Mouse (Mus musculus): ENCODE results near the gene Olfr147. TPM values are rescaled to one million over a fixed set of nuclear protein-coding genes. Genes with fewer than 3 reads are reported as not detected.

The Olfr147 gene
- polyA plus RNA-seq, 1 experiment from 2014 or later = not detected

Other genes with a start within 250 kb of the Olfr147 start
- gene Olfr891, start 220.9 kb upstream of the Olfr147 start, polyA plus RNA-seq (2014; fragmentation: Nextera tagmentation; extraction: Ambion mirVana) = not detected in 2 replicates
- not detected in 2 replicates for gene Olfr893, start 193.3 kb upstream of the Olfr147 start, polyA plus RNA-seq (2014; fragmentation: Nextera tagmentation; extraction: Ambion mirVana)
- not detected in 2 replicates for gene Olfr894, start 183.6 kb upstream of the Olfr147 start, polyA plus RNA-seq (2014; fragmentation: Nextera tagmentation; extraction: Ambion mirVana)
- not detected in 2 replicates for gene Olfr143, start 148.9 kb upstream of the Olfr147 start, polyA plus RNA-seq (2014; fragmentation: Nextera tagmentation; extraction: Ambion mirVana)
- not detected in 2 replicates for gene Olfr895, start 133.8 kb upstream of the Olfr147 start, polyA plus RNA-seq (2014; fragmentation: Nextera tagmentation; extraction: Ambion mirVana)
- not detected in 2 replicates for gene Olfr896-ps1, start 110.6 kb upstream of the Olfr147 start, polyA plus RNA-seq (2014; fragmentation: Nextera tagmentation; extraction: Ambion mirVana)
- gene Olfr25, start 72.6 kb upstream of the Olfr147 start, polyA plus RNA-seq (2014; fragmentation: Nextera tagmentation; extraction: Ambion mirVana) = not detected in 2 replicates
- gene Olfr898, start 53.3 kb upstream of the Olfr147 start, polyA plus RNA-seq (2014; fragmentation: Nextera tagmentation; extraction: Ambion mirVana) = not detected in 2 replicates
- gene Olfr250, start 34.8 kb upstream of the Olfr147 start, polyA plus RNA-seq (2014; fragmentation: Nextera tagmentation; extraction: Ambion mirVana) = not detected in 2 replicates
- gene Olfr251, start 24.6 kb upstream of the Olfr147 start, polyA plus RNA-seq (2014; fragmentation: Nextera tagmentation; extraction: Ambion mirVana) = not detected in 2 replicates
- gene Olfr901, start 27.8 kb downstream of the Olfr147 start, polyA plus RNA-seq (2014; fragmentation: Nextera tagmentation; extraction: Ambion mirVana) = not detected in 2 replicates
- not detected in 2 replicates for gene Olfr902, start 46.0 kb downstream of the Olfr147 start, polyA plus RNA-seq (2014; fragmentation: Nextera tagmentation; extraction: Ambion mirVana)
- not detected in 2 replicates for gene Olfr904, start 61.4 kb downstream of the Olfr147 start, polyA plus RNA-seq (2014; fragmentation: Nextera tagmentation; extraction: Ambion mirVana)
- gene Olfr905, start 69.4 kb downstream of the Olfr147 start, polyA plus RNA-seq (2014; fragmentation: Nextera tagmentation; extraction: Ambion mirVana) = not detected in 2 replicates
- not detected in 2 replicates for gene Olfr906, start 85.4 kb downstream of the Olfr147 start, polyA plus RNA-seq (2014; fragmentation: Nextera tagmentation; extraction: Ambion mirVana)
- gene Olfr907, start 94.1 kb downstream of the Olfr147 start, polyA plus RNA-seq (2014; fragmentation: Nextera tagmentation; extraction: Ambion mirVana) = not detected in 2 replicates
- gene Olfr911-ps1, start 119.9 kb downstream of the Olfr147 start, polyA plus RNA-seq (2014; fragmentation: Nextera tagmentation; extraction: Ambion mirVana) = not detected in 2 replicates
- not detected in 2 replicates for gene Olfr910, start 136.2 kb downstream of the Olfr147 start, polyA plus RNA-seq (2014; fragmentation: Nextera tagmentation; extraction: Ambion mirVana)
- not detected in 2 replicates for gene Olfr912, start 178.5 kb downstream of the Olfr147 start, polyA plus RNA-seq (2014; fragmentation: Nextera tagmentation; extraction: Ambion mirVana)
- gene Olfr913, start 191.1 kb downstream of the Olfr147 start, polyA plus RNA-seq (2014; fragmentation: Nextera tagmentation; extraction: Ambion mirVana) = not detected in 2 replicates
- not detected in 2 replicates for gene Olfr914, start 203.4 kb downstream of the Olfr147 start, polyA plus RNA-seq (2014; fragmentation: Nextera tagmentation; extraction: Ambion mirVana)